Mouse (Mus musculus) kidney, adult 2 months (tissue): ENCODE measurements around the gene Rassf1.

Source experiments
- CTCF ChIP-seq: fragments of 200-500 bp; conservative IDR thresholded peaks from 2 replicates; pipeline ENCODE4 v1.5.1; 2011; ENCODE audit warnings: low read depth, mild to moderate bottlenecking, control low read depth, low read length, moderate library complexity, mixed read lengths; ENCODE audit not compliant: insufficient read depth, insufficient read length
- POLR2A ChIP-seq: fragments of 200-500 bp; IDR thresholded peaks from one replicate; pipeline ENCODE4 v1.6.1; 2011; ENCODE audit warnings: low read depth, low read length, control low read depth

DNA sequence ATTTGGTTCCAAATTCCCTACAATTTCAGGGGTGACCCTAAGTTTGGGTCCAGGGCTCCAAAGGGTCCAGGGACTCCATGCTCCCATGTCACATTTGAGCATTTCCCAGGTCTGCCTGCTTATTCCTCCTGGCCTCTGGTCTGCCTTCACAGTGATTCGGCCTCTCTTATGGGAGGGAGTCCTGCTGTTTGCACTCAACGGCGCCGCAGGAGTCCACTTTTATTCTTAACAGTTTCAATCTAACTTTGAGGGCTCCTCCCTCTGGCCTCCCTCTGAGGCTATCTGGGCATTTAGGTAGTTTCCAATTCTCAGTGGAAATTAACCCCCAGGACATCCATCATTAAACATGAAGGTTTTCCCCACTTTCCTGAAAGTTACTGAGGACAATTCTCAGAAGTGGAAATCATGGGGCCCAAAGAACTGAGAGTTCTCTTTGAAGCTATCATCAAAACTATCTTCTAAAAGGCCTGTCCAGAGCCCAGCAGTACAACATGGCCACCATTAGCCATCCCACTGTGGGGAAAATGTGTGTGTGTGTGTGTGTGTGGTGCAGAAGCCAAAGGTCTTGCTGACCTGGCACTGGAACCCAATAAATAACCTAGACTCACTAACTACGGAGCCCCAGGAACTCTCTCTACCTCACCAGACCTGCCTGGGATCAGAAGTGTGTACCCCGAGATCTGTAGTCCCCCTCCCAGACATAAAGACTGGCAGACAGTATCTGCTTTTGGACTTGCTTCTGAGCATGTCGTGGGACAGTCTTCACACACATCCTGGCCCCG, 43.1 kb downstream of the Rassf1 start:
- TF ChIP-seq CTCF (no peak), POLR2A (no peak)
